In genomic region chr13:21752356-21752755, GRCm38 (mm10) we compare ENCODE assay signal across 8 mouse cellular contexts. TPM values are rescaled to one million over a fixed set of nuclear protein-coding genes. Genes with fewer than 3 reads are reported as not detected.
A peak's percentile ranks its signal among the peaks of the same experiment; 100 is the strongest.
DNase-seq lines count a peak whose midpoint lies in the region; ATAC-seq and TF ChIP-seq lines count a peak whose summit lies in the region.

No protein-coding gene starts in this region.

- H3K9me3 ChIP-seq in forebrain, embryonic 10.5 days, result no peaks in the 10 kb centered on the region
- no peaks in the 10 kb centered on the region for H3K9me3 ChIP-seq in forebrain, postnatal 0 days (ENCODE audit: low read length)
- no peaks in the 10 kb centered on the region for H3K9me3 ChIP-seq in limb, embryonic 13.5 days

- peaks cover 3% of the 10 kb centered on the region; the same call in 1 of the 2 replicates for H3K36me3 ChIP-seq in forebrain, embryonic 10.5 days (replicated peaks)
- no peaks in the 10 kb centered on the region for H3K36me3 ChIP-seq in forebrain, postnatal 0 days (ENCODE audit: insufficient read depth)
- H3K36me3 ChIP-seq in limb, embryonic 13.5 days, result no peaks in the 10 kb centered on the region
- no peaks in the 10 kb centered on the region for H3K36me3 ChIP-seq in kidney, adult 2 months (ENCODE audit: control insufficient read depth, insufficient read depth, low read length)

- no peak for TF ChIP-seq CTCF in forebrain, postnatal 0 days (IDR thresholded peaks at IDR 0.05; ENCODE audit: low read depth)
- no peak for TF ChIP-seq CTCF in kidney, adult 2 months (conservative IDR thresholded peaks at IDR 0.05; ENCODE audit: insufficient read depth, insufficient read length, low read depth, low read length)

- no peak overlapping the region for H3K4me2 ChIP-seq in forebrain, postnatal 0 days (ENCODE audit: low read depth)
- peak overlapping the region; percentile 75 for H3K4me2 ChIP-seq in limb, embryonic 13.5 days (replicated peaks)

- peak overlapping the region; percentile 95 for H3K27ac ChIP-seq in forebrain, embryonic 10.5 days
- H3K27ac ChIP-seq in forebrain, postnatal 0 days (ENCODE audit: low read depth, low read length), result no peak overlapping the region
- H3K27ac ChIP-seq in limb, embryonic 13.5 days, result peak overlapping the region; percentile 93
- no peak overlapping the region for H3K27ac ChIP-seq in kidney, adult 2 months (ENCODE audit: insufficient read depth, low read depth, low read length)

- WGBS in forebrain, embryonic 10.5 days, result 61% methylated on average over 3 of the region's 3 CpGs
- 37% methylated on average over 3 of the region's 3 CpGs for WGBS in forebrain, postnatal 0 days
- WGBS in limb, embryonic 13.5 days, result 33% methylated on average over 3 of the region's 3 CpGs
- 50% methylated on average over 3 of the region's 3 CpGs for WGBS in kidney, adult 2 months

- peak overlapping the region; percentile 64 for H3K4me3 ChIP-seq in forebrain, embryonic 10.5 days
- no peak overlapping the region for H3K4me3 ChIP-seq in forebrain, postnatal 0 days (ENCODE audit: low read depth, low read length)
- H3K4me3 ChIP-seq in limb, embryonic 13.5 days, result peak overlapping the region; percentile 46
- H3K4me3 ChIP-seq in kidney, adult 2 months (ENCODE audit: insufficient read depth, low read depth, low read length), result no peak overlapping the region

- peaks cover 58% of the 10 kb centered on the region for H3K4me1 ChIP-seq in forebrain, embryonic 10.5 days
- peaks cover 18% of the 10 kb centered on the region for H3K4me1 ChIP-seq in forebrain, postnatal 0 days (ENCODE audit: insufficient read depth)
- H3K4me1 ChIP-seq in limb, embryonic 13.5 days, result peaks cover 34% of the 10 kb centered on the region
- H3K4me1 ChIP-seq in kidney, adult 2 months (ENCODE audit: control insufficient read depth, insufficient read depth, low read length), result no peaks in the 10 kb centered on the region

- ATAC-seq in forebrain, postnatal 0 days, result no peak
- no peak for ATAC-seq in limb, embryonic 13.5 days (ENCODE audit: low FRiP score, low read depth)

- no peak overlapping the region for H3K9ac ChIP-seq in forebrain, postnatal 0 days
- H3K9ac ChIP-seq in limb, embryonic 13.5 days, result peak overlapping the region; percentile 43; the same call in 1 of the 2 replicates

- DNase-seq in forebrain, embryonic 10.5 days (ENCODE audit: extremely low spot score, low spot score), result peak; percentile 42
- DNase-seq in forebrain, postnatal 0 days, result no peak
- DNase-seq in thymus, postnatal 0 days (ENCODE audit: low spot score), result peak; percentile 42
- DNase-seq in thymus, postnatal 14 days, result no peak
- no peak for DNase-seq in layer of hippocampus, postnatal 25 days (ENCODE audit: extremely low spot score in 1 of 2, low spot score in 1 of 2)
- DNase-seq in ovary, adult 18-20 months (ENCODE audit: low spot score), result no peak
- no peak for DNase-seq in kidney, adult 2 months

- no peaks in the 10 kb centered on the region for H3K27me3 ChIP-seq in forebrain, embryonic 10.5 days (ENCODE audit: poor library complexity, severe bottlenecking)
- no peaks in the 10 kb centered on the region for H3K27me3 ChIP-seq in forebrain, postnatal 0 days (ENCODE audit: insufficient read depth, low read length)
- no peaks in the 10 kb centered on the region for H3K27me3 ChIP-seq in limb, embryonic 13.5 days
- 0 out of 2 replicates have a peak, but pooled peaks cover 1% of the 10 kb centered on the region for H3K27me3 ChIP-seq in kidney, adult 2 months (replicated peaks; ENCODE audit: control insufficient read depth, insufficient read depth, low read length)

- TF ChIP-seq POLR2A in kidney, adult 2 months (IDR thresholded peaks at IDR 0.05; ENCODE audit: low read depth, low read length), result no peak

RNA-seq across cellular contexts. Expression of gene Hist1h2ak, which starts 1.3 kb away (rescaled TPM):
- 17.5 and 18.1 TPM in 2 replicates for polyA plus RNA-seq in forebrain, embryonic 10.5 days (2016; fragmentation: Nextera tagmentation; extraction: Ambion mirVana)
- total RNA-seq in forebrain, postnatal 0 days (2014; rRNA removed), result 242 and 258 TPM in 2 replicates
- 4.4 and 5.2 TPM in 2 replicates for polyA plus RNA-seq in forebrain, postnatal 0 days (2015; fragmentation: Nextera tagmentation; extraction: Ambion mirVana)
- polyA plus RNA-seq in thymus, postnatal 0 days (2015; fragmentation: Nextera tagmentation; extraction: Ambion mirVana), result 162 and 249 TPM in 2 replicates
- polyA plus RNA-seq in limb, embryonic 13.5 days (2015; fragmentation: Nextera tagmentation; extraction: Ambion mirVana), result 39.8 and 57.2 TPM in 2 replicates
- total RNA-seq in layer of hippocampus, postnatal 25 days (2021), result 10 to 100 TPM; 10.9 to 18.2 TPM
- 0.72 and 0.77 TPM in 2 replicates for polyA plus RNA-seq in kidney, adult 2 months (2012; rRNA removed)

RNA-seq across cellular contexts. Expression of gene Hist1h2bn, which starts 1.6 kb away (rescaled TPM):
- 1.6 and 1.8 TPM in 2 replicates for polyA plus RNA-seq in forebrain, embryonic 10.5 days (2016; fragmentation: Nextera tagmentation; extraction: Ambion mirVana)
- total RNA-seq in forebrain, postnatal 0 days (2014; rRNA removed), result 157 and 249 TPM in 2 replicates
- not detected in 2 replicates for polyA plus RNA-seq in forebrain, postnatal 0 days (2015; fragmentation: Nextera tagmentation; extraction: Ambion mirVana)
- 22.7 and 35.8 TPM in 2 replicates for polyA plus RNA-seq in thymus, postnatal 0 days (2015; fragmentation: Nextera tagmentation; extraction: Ambion mirVana)
- polyA plus RNA-seq in limb, embryonic 13.5 days (2015; fragmentation: Nextera tagmentation; extraction: Ambion mirVana), result 4.4 and 5.9 TPM in 2 replicates
- total RNA-seq in layer of hippocampus, postnatal 25 days (2021), result 10 to 100 TPM in 1 of 2 experiments, 1 to 10 TPM in 1; 8.6 to 12.1 TPM
- polyA plus RNA-seq in kidney, adult 2 months (2012; rRNA removed), result not detected in 2 replicates

RNA-seq across cellular contexts. Expression of gene Hist1h4k, which starts 2.1 kb away (rescaled TPM):
- 1.8 and 5.8 TPM in 2 replicates for polyA plus RNA-seq in forebrain, embryonic 10.5 days (2016; fragmentation: Nextera tagmentation; extraction: Ambion mirVana)
- total RNA-seq in forebrain, postnatal 0 days (2014; rRNA removed), result 635 and 850 TPM in 2 replicates
- not detected in 2 replicates for polyA plus RNA-seq in forebrain, postnatal 0 days (2015; fragmentation: Nextera tagmentation; extraction: Ambion mirVana)
- 16.8 and 24.8 TPM in 2 replicates for polyA plus RNA-seq in thymus, postnatal 0 days (2015; fragmentation: Nextera tagmentation; extraction: Ambion mirVana)
- 4.0 and 8.4 TPM in 2 replicates for polyA plus RNA-seq in limb, embryonic 13.5 days (2015; fragmentation: Nextera tagmentation; extraction: Ambion mirVana)
- 100 to 1,000 TPM; 272 to 320 TPM for total RNA-seq in layer of hippocampus, postnatal 25 days (2021)
- 2.6 and 6.8 TPM in 2 replicates for polyA plus RNA-seq in kidney, adult 2 months (2012; rRNA removed)

RNA-seq across cellular contexts. Expression of gene Hist1h4j, which starts 17.5 kb away (rescaled TPM):
- 0.97 and 1.8 TPM in 2 replicates for polyA plus RNA-seq in forebrain, embryonic 10.5 days (2016; fragmentation: Nextera tagmentation; extraction: Ambion mirVana)
- total RNA-seq in forebrain, postnatal 0 days (2014; rRNA removed), result 282 and 307 TPM in 2 replicates
- polyA plus RNA-seq in forebrain, postnatal 0 days (2015; fragmentation: Nextera tagmentation; extraction: Ambion mirVana), result not detected in 2 replicates
- polyA plus RNA-seq in thymus, postnatal 0 days (2015; fragmentation: Nextera tagmentation; extraction: Ambion mirVana), result 1.0 and 1.8 TPM in 2 replicates
- polyA plus RNA-seq in limb, embryonic 13.5 days (2015; fragmentation: Nextera tagmentation; extraction: Ambion mirVana), result 1.2 and 1.3 TPM in 2 replicates
- total RNA-seq in layer of hippocampus, postnatal 25 days (2021), result 10 to 100 TPM; 17.6 to 19.5 TPM
- polyA plus RNA-seq in kidney, adult 2 months (2012; rRNA removed), result 0.75 and 1.1 TPM in 2 replicates

RNA-seq across cellular contexts. Expression of gene Hist1h1b, which starts 28.1 kb away (rescaled TPM):
- 37.0 and 43.0 TPM in 2 replicates for polyA plus RNA-seq in forebrain, embryonic 10.5 days (2016; fragmentation: Nextera tagmentation; extraction: Ambion mirVana)
- total RNA-seq in forebrain, postnatal 0 days (2014; rRNA removed), result 140 and 182 TPM in 2 replicates
- polyA plus RNA-seq in forebrain, postnatal 0 days (2015; fragmentation: Nextera tagmentation; extraction: Ambion mirVana), result 4.0 and 4.7 TPM in 2 replicates
- 71.7 and 80.7 TPM in 2 replicates for polyA plus RNA-seq in thymus, postnatal 0 days (2015; fragmentation: Nextera tagmentation; extraction: Ambion mirVana)
- 25.1 TPM in 2 replicates for polyA plus RNA-seq in limb, embryonic 13.5 days (2015; fragmentation: Nextera tagmentation; extraction: Ambion mirVana)
- total RNA-seq in layer of hippocampus, postnatal 25 days (2021), result 1 to 10 TPM; 7.3 to 9.3 TPM
- polyA plus RNA-seq in kidney, adult 2 months (2012; rRNA removed), result 0.14 TPM in 1 of 2 replicates, not detected in the other

Comparison
In these comparisons a context has a peak if more than half of its experiments do, and no peak if none do; other contexts are left out.
1. DNase-seq: peak in forebrain, embryonic 10.5 days (single experiment) and thymus, postnatal 0 days (single experiment); none in forebrain, postnatal 0 days (single experiment), thymus, postnatal 14 days (single experiment), layer of hippocampus, postnatal 25 days (0 of 2), ovary, adult 18-20 months (single experiment) and kidney, adult 2 months (single experiment).
2. H3K27ac ChIP-seq: peak in forebrain, embryonic 10.5 days (single experiment) and limb, embryonic 13.5 days (single experiment); none in forebrain, postnatal 0 days (single experiment) and kidney, adult 2 months (single experiment).
3. H3K4me3 ChIP-seq: peak in forebrain, embryonic 10.5 days (single experiment) and limb, embryonic 13.5 days (single experiment); none in forebrain, postnatal 0 days (single experiment) and kidney, adult 2 months (single experiment).